Mouse (Mus musculus): Measurements from ENCODE around the gene Moap1.

- TF ChIP-seq MAFK (IDR thresholded peaks at IDR 0.05; ENCODE audit: borderline replicate concordance, low read depth, low read length), result no peak
- 0 out of 2 replicates have a peak, but pooled peaks have one; percentile 33 for TF ChIP-seq HCFC1 (IDR thresholded peaks at IDR 0.05; ENCODE audit: low read depth, low read length)
- 0 out of 4 replicates have a peak, but pooled peaks of 1 of the 2 experiments have one; percentile 10 for TF ChIP-seq POLR2A (IDR thresholded peaks at IDR 0.05; ENCODE audit: control insufficient read depth in 1 of 2, insufficient read depth in 1 of 2, low read depth in 1 of 2, low read length in 2 of 2, poor library complexity in 1 of 2)
- no peak for TF ChIP-seq GABPA (IDR thresholded peaks at IDR 0.05; ENCODE audit: low read depth, low read length)
- peak in 1 of 2 experiments; percentile 47; a peak in 1 of 4 replicates for TF ChIP-seq EP300 (IDR thresholded peaks at IDR 0.05; ENCODE audit: low read depth in 1 of 2, low read length in 2 of 2)
- no peak for TF ChIP-seq GATA1 (IDR thresholded peaks at IDR 0.05; ENCODE audit: low read depth, low read length)
- TF ChIP-seq RCOR1 (IDR thresholded peaks at IDR 0.05; ENCODE audit: low read depth, low read length), result no peak; the same call in 1 of the 2 replicates
- peak; percentile 71 for TF ChIP-seq ETS1 (IDR thresholded peaks at IDR 0.05; ENCODE audit: low read depth, low read length)
- peak in 2 of 3 experiments; percentile 76 to 97; a peak in 5 of 6 replicates for TF ChIP-seq CTCF (IDR thresholded peaks at IDR 0.05 in 2 of 3, conservative IDR thresholded peaks at IDR 0.05 in 1 of 3; ENCODE audit: control insufficient read depth in 1 of 3, insufficient read depth in 1 of 3, low read depth in 2 of 3, low read length in 3 of 3, poor library complexity in 1 of 3, severe bottlenecking in 1 of 3)
- TF ChIP-seq BHLHE40 (IDR thresholded peaks at IDR 0.05; ENCODE audit: borderline replicate concordance, low read depth, low read length), result no peak
These were observed 38.1 kb downstream of the Moap1 start for GRCm38 (mm10) chr12:102705216-102705871.
